Mouse (Mus musculus): ENCODE results near the gene Tesmin. TPM values are rescaled to one million over a fixed set of nuclear protein-coding genes. Genes with fewer than 3 reads are reported as not detected.

Gene Tesmin
- polyA plus RNA-seq, 1 experiment from 2014 or later = 0.41 TPM

DNA sequence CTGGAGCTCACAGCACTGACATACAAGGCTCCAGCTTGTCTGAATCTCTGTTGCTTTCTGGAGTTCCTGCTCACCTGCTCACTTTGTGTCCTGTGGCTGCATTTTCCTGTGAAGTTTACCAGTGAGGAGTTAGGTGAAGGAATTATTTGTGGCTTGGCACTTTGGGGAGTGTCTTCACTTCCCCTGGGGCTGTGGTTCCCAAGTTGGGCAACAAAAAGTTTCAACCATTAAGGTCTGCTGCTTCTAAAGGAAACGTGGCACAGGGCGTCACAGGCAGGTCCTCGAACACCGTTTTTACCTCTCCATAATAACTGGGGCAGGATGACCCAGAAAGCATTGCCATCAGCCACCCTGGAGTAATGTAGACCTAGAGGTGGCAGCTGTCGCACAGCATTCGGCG is 12.8 kb downstream of the Tesmin start:
- Histone ChIP-seq H3K27ac (no peak overlapping the region), H3K9me3 (no peaks in the 10 kb centered on the region), H3K4me3 (replicated peaks) (no peak overlapping the region), H3K9ac (no peak overlapping the region), H3K27me3 (no peaks in the 10 kb centered on the region), H3K4me2 (no peak overlapping the region), H3K36me3 (replicated peaks) (no peaks in the 10 kb centered on the region), H3K4me1 (no peaks in the 10 kb centered on the region)
- WGBS = 88% methylated on average over 7 of the region's 7 CpGs
- ATAC-seq (ENCODE audit: low FRiP score) = no peak

DNA sequence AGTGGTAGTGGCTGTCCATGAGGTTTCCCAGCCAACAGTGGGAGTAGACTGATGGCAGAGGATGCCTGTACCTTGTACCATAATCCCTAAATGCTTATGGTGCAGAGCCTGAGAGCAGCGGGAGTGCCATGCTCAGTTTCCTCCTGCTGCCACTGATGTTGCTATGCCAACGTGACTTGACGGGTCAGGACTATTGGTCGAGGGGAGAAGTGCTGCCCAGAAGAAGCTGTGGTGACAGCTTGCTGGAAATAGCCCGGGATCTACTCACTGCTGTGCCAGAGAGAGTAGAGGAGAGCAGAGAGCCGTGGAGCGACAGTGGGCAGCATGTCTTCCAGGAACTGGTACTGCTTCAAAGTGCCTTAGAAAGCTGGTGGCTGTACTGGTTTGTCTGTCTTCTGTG is 13.3 kb downstream of the Tesmin start:
- Histone ChIP-seq H3K4me3 (replicated peaks) (no peak overlapping the region), H3K4me2 (no peak overlapping the region), H3K27me3 (no peaks in the 10 kb centered on the region), H3K36me3 (replicated peaks) (no peaks in the 10 kb centered on the region), H3K27ac (no peak overlapping the region), H3K9me3 (no peaks in the 10 kb centered on the region), H3K4me1 (no peaks in the 10 kb centered on the region), H3K9ac (no peak overlapping the region)
- 65% methylated on average over 7 of the region's 7 CpGs for WGBS
- ATAC-seq (ENCODE audit: low FRiP score) = no peak

DNA sequence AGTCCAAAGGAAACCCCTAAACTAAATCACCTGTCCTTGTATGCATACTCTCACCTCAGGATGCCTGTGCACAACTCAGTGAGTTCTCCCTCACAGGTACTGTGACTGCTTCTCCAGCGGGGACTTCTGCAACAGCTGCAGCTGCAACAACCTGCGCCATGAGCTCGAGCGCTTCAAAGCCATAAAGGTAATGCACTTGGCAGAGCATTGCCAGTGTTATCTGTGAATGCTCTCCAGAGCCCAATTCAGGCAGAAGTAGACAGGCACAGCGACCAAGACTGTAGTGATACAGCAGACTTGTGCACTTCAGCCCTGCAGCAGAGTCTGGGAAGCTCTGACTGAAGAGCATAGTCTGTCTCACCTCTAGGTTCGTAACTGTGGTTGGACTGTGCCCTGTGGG is 13.7 kb downstream of the Tesmin start:
- no peaks in the 10 kb centered on the region for H3K36me3 ChIP-seq (replicated peaks)
- ATAC-seq (ENCODE audit: low FRiP score) = no peak
- H3K27me3 ChIP-seq = no peaks in the 10 kb centered on the region
- no peak overlapping the region for H3K27ac ChIP-seq
- no peak overlapping the region for H3K4me2 ChIP-seq
- H3K4me1 ChIP-seq = no peaks in the 10 kb centered on the region
- WGBS = 87% methylated on average over 6 of the region's 6 CpGs
- no peaks in the 10 kb centered on the region for H3K9me3 ChIP-seq
- H3K9ac ChIP-seq = no peak overlapping the region
- no peak overlapping the region for H3K4me3 ChIP-seq (replicated peaks)

DNA sequence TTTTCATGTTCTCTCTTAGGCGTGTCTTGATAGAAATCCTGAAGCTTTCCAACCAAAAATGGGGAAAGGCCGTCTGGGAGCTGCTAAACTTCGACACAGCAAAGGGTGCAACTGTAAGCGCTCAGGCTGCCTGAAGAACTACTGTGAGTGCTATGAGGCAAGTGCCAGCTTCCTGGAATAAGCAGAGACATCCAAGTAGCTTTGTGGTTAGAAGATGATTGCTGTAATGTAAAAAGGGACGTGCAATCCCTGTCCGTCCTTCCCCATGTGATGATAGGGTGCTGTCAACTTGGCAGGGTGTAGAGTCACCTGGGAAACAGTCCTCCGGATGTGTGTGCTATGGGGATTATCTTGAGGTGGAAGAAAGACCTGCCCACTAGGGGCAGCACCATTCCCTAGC is 15.4 kb downstream of the Tesmin start:
- 86% methylated on average over 7 of the region's 7 CpGs for WGBS
- Histone ChIP-seq H3K4me3 (replicated peaks) (no peak overlapping the region), H3K4me2 (no peak overlapping the region), H3K36me3 (replicated peaks) (no peaks in the 10 kb centered on the region), H3K4me1 (no peaks in the 10 kb centered on the region), H3K9me3 (no peaks in the 10 kb centered on the region), H3K9ac (no peak overlapping the region), H3K27me3 (no peaks in the 10 kb centered on the region), H3K27ac (no peak overlapping the region)
- ATAC-seq (ENCODE audit: low FRiP score) = no peak

DNA sequence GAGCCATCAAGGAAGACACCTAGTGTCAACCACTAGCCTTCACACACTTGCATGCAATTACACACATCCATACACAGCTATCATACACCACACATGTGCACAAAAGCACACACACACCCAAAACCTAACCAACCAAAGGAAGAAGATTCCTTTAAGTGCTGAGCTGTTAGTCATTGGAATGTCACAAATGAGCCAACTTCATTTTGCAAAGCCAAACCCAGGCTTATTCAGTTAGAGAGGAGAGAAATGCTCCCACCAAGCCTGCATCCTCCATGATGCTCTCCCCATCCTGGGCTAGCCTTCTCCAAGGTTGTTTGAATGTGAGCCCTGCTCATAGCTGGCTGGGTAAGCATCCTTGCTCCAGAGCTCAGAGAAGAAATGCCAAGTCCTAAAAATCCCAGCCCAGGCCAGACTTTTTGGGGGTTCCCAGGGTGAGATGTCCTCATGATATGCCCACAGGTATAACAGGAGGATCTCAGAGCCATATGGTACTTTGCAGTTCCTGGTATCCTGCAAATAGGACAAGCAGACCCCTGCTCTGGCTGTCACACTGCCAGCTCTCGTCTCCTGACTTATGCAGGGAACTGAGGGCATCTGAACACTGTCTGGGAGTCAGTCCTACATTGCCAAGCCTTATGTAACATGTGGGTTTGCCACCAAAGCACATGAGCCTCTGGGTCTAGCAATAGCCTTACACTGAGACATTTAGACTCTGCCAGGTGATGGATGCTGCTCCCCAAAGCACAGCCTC is 17.0 kb downstream of the Tesmin start:
- Histone ChIP-seq H3K4me1 (no peaks in the 10 kb centered on the region), H3K9ac (no peak overlapping the region), H3K4me3 (replicated peaks) (no peak overlapping the region), H3K9me3 (no peaks in the 10 kb centered on the region), H3K36me3 (replicated peaks) (no peaks in the 10 kb centered on the region), H3K27me3 (no peaks in the 10 kb centered on the region), H3K4me2 (no peak overlapping the region), H3K27ac (no peak overlapping the region)
- no peak for ATAC-seq (ENCODE audit: low FRiP score)
- 56% methylated on average over 1 of the region's 1 CpGs for WGBS

DNA sequence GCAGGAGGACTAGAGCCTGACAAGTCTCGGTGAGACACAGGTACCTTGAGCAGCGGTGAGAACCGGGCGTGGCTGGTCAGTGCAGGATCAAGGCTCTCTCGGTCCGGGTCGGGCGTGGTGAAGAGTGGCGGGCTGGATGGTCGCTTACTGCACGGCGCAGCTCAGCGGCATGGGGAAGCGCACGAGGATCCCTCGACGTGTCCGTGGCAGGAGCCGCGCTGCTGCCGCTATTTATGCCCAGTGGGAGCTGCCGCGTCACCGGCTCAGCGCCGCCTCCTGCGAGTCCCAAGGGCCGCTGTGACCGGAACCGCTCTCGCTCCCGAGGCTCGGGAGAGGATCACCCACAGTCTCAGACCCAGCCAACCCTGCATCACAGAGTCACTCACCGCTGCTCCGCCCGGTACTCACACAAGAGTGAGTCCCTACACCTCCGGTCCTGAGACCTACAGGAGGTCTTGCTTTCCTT is 25.6 kb downstream of the Tesmin start, which contains the start of gene Gal:
Gene Gal (minus strand): TSS at position 277 of the 466 bp plus-strand sequence.
- Histone ChIP-seq H3K4me2 (peak within 1 kb of the TSS; percentile 63), H3K4me1 (peaks cover 12% of the 10 kb centered on the region), H3K27me3 (peaks cover 40% of the 10 kb centered on the region), H3K27ac (no peak within 1 kb of the TSS), H3K36me3 (replicated peaks) (no peaks in the 10 kb centered on the region), H3K9me3 (no peaks in the 10 kb centered on the region), H3K4me3 (replicated peaks) (peak within 1 kb of the TSS; percentile 35), H3K9ac (peak within 1 kb of the TSS; percentile 38)
- 3% methylated on average over 37 of the region's 37 CpGs for WGBS
- ATAC-seq (ENCODE audit: low FRiP score) = 0 out of 2 replicates have a peak, but pooled peaks have one; percentile 33

DNA sequence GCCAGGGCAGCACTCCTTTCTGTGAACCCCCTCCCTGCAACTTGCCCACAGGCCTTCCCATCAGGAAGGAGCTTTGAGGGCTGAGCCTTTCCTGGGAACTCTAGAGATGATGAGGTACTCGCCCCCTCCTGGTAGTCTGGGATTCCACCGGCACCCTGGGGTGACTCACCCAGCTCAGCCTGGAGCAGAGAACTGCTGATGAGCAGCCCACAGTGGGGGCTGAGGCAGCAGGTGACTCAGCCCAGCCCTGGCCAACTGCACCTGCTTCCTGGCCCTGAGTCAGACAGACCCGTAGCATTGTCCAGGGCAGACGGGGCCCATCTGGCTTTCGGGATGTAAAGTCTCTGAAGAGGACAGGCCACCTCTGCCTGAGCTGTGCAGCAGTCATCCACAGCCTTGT is 30.6 kb downstream of the Tesmin start:
- Histone ChIP-seq H3K4me1 (peaks cover 5% of the 10 kb centered on the region; the same call in 1 of the 2 replicates), H3K36me3 (replicated peaks) (no peaks in the 10 kb centered on the region), H3K9ac (no peak overlapping the region), H3K9me3 (no peaks in the 10 kb centered on the region), H3K4me2 (no peak overlapping the region), H3K27ac (no peak overlapping the region), H3K27me3 (peaks cover 23% of the 10 kb centered on the region), H3K4me3 (replicated peaks) (no peak overlapping the region)
- 63% methylated on average over 5 of the region's 5 CpGs for WGBS
- no peak for ATAC-seq (ENCODE audit: low FRiP score)

DNA sequence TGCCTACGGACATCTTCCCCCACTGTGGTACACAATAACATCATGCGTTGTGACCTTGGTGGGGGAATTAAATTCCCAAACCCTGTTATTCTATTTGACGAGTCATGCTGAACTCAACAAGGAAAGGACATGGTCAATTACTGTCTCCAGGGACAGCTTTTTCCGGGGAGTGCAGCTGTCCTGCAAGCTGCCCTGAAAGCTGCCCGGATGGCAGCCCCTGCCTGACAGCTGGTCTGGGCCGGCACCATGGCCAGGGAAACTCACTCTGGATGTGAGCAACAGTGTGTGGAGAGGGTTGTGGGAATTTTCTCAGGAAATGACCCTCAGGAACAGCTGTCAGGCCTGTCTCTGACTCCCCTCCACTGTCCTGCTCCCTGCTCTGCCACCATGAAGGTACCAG is 33.8 kb downstream of the Tesmin start:
- Histone ChIP-seq H3K27me3 (0 out of 2 replicates have a peak, but pooled peaks cover 7% of the 10 kb centered on the region), H3K36me3 (replicated peaks) (no peaks in the 10 kb centered on the region), H3K9me3 (no peaks in the 10 kb centered on the region), H3K9ac (no peak overlapping the region), H3K4me1 (no peaks in the 10 kb centered on the region), H3K4me2 (no peak overlapping the region), H3K27ac (no peak overlapping the region), H3K4me3 (replicated peaks) (no peak overlapping the region)
- ATAC-seq (ENCODE audit: low FRiP score) = no peak
- whole genome bisulfite sequencing = 56% methylated on average over 6 of the region's 6 CpGs

DNA sequence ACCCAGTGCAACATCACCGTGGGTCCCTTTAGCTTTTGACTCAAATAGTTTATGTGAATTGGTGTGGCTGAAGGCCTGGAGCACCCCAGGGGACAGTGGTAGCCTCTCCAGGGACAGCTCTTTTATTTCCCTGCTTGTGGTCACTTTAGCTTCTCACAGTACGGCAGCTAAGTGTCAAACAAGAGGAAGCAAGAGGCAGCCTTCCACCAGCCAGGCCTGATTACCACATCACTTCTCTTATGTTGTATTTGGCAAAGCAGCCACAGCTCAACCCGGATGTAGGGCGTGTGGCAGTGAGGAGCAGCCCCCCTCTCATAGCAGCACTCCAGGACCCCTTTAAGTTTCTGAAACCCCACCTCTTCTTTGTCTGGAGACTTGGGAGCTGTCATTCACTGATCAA is 34.3 kb downstream of the Tesmin start:
- no peaks in the 10 kb centered on the region for H3K4me1 ChIP-seq
- H3K36me3 ChIP-seq (replicated peaks) = no peaks in the 10 kb centered on the region
- H3K27me3 ChIP-seq = 0 out of 2 replicates have a peak, but pooled peaks cover 7% of the 10 kb centered on the region
- H3K9ac ChIP-seq = no peak overlapping the region
- H3K4me3 ChIP-seq (replicated peaks) = no peak overlapping the region
- WGBS = 67% methylated on average over 4 of the region's 4 CpGs
- H3K27ac ChIP-seq = no peak overlapping the region
- H3K4me2 ChIP-seq = no peak overlapping the region
- no peak for ATAC-seq (ENCODE audit: low FRiP score)
- H3K9me3 ChIP-seq = no peaks in the 10 kb centered on the region

DNA sequence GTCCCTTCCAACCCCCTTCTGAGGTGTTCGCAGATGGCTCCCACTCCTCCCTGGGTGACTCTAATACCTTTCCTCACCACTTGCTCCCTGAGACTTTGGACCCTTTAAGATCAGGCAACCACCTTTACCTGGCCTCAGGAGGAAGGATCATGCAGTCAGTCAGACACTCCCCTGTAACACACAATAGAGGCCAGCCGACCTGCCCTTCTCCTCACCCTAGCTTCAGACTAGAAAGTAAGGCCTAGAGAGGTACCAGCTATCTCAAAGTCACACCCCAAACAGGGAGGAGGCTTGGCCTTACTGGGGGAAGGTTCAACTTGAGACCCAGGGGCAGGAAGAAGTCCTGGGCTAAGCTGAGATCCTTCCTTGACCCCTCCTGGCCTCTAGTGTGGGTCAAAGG is 35.6 kb downstream of the Tesmin start:
- Histone ChIP-seq H3K27ac (no peak overlapping the region), H3K9me3 (no peaks in the 10 kb centered on the region), H3K27me3 (0 out of 2 replicates have a peak, but pooled peaks cover 7% of the 10 kb centered on the region), H3K4me2 (no peak overlapping the region), H3K4me1 (peaks cover 3% of the 10 kb centered on the region), H3K4me3 (replicated peaks) (no peak overlapping the region), H3K9ac (no peak overlapping the region), H3K36me3 (replicated peaks) (no peaks in the 10 kb centered on the region)
- ATAC-seq (ENCODE audit: low FRiP score) = no peak
- WGBS = 88% methylated on average over 2 of the region's 2 CpGs

DNA sequence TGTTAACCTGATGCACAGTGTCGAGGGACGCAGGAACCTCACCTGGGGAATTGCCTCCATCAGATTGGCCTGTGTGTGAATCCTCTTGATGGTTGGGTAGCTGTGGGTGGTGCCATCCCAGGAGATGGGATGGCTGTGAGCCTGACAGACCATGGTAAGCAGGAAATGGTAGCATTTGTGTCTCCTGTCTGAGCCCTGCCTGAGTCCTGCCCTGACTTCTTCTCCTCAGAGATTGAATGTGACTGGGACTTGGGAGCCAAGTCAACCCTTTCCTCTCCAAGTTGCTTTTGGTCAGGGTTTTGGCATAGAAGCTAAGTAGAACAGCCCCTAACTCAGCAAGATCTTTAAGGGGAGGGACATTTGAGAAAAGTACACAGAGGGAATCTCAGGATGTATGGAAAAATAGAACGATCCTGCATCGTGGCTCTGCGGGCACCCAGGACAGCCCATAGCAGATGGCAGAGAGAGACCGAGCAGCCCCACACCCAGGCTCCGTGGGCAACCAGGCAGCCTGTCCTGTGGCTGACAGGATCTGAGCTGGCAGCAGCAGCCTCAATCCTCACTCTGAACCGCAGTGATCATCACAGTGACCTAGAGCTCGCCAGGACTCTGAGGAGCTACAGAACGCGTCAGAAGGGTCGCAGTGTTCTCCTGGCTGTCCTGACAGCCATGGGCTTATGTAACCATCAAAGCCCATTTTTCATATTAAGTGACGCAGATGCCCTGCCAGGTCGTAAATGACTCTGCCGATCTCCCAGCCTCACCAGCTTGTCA is 39.6 kb downstream of the Tesmin start:
- no peak overlapping the region for H3K4me2 ChIP-seq
- no peak overlapping the region for H3K27ac ChIP-seq
- peaks cover 6% of the 10 kb centered on the region for H3K4me1 ChIP-seq
- no peaks in the 10 kb centered on the region for H3K36me3 ChIP-seq (replicated peaks)
- no peak overlapping the region for H3K4me3 ChIP-seq (replicated peaks)
- H3K9me3 ChIP-seq = no peaks in the 10 kb centered on the region
- 87% methylated on average over 15 of the region's 15 CpGs for WGBS
- H3K9ac ChIP-seq = no peak overlapping the region
- ATAC-seq (ENCODE audit: low FRiP score) = no peak
- no peaks in the 10 kb centered on the region for H3K27me3 ChIP-seq

DNA sequence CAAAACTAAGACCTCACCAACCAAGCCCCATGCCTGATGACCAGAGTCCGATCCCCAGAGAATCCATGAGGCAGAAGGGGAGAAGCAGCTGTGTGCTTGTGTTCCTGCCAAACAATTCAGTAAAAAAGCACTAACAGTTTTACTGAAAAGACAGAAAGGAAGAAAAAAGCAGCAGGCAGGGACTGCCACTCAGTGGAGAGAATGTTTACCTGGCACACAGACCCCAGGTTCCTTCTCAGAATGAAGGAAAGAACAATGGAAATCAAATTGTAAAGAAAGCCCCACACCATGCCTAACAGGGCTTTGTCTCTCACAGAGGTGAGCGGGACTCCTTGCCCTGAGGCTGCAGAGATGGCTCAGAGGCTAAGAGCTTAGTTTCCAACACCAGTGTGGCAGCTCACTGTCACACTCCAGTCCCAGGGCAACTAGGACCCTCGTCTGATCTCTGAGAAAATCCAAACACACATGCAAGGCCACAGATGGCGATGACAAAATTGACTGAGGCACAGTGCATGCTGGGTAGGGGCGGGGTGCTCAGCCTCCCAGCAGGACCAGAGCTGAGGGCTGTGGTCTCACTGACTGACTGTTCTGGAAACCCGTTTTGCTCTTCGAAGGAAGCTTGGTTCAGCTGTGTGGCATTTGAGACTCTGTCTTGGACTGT is 40.6 kb downstream of the Tesmin start:
- WGBS = 45% methylated on average over 7 of the region's 7 CpGs
- no peak overlapping the region for H3K9ac ChIP-seq
- H3K27me3 ChIP-seq = no peaks in the 10 kb centered on the region
- peak overlapping the region; percentile 60; the same call in 1 of the 2 replicates for H3K27ac ChIP-seq
- no peaks in the 10 kb centered on the region for H3K36me3 ChIP-seq (replicated peaks)
- no peak overlapping the region for H3K4me3 ChIP-seq (replicated peaks)
- H3K9me3 ChIP-seq = no peaks in the 10 kb centered on the region
- H3K4me2 ChIP-seq = no peak overlapping the region
- peaks cover 15% of the 10 kb centered on the region for H3K4me1 ChIP-seq
- ATAC-seq (ENCODE audit: low FRiP score) = peak; percentile 72; the same call in 1 of the 2 replicates
